Mouse (Mus musculus): ENCODE measurements at regions not wholly inside any gene's neighbourhood (a gene's known extent, or its start where the extent isn't known, plus 50 kb on each side); places are given as distances from the start of the nearest gene placed in this dataset.

GRCm38 (mm10) chr10:92079421-92079820 lies 642.8 kb downstream of the Nedd1 start:
- TF ChIP-seq CTCF (IDR thresholded peaks at IDR 0.05; ENCODE audit: borderline replicate concordance, insufficient read depth, low read length) (no peak), POLR2A (IDR thresholded peaks at IDR 0.05; ENCODE audit: low read depth, low read length) (no peak)
